Mouse (Mus musculus): Measurements from ENCODE around the gene Sco1. TPM values are rescaled to one million over a fixed set of nuclear protein-coding genes. Genes with fewer than 3 reads are reported as not detected.

Sco1 gene
- total and polyA plus RNA-seq, 3 experiments, result 14.1 to 32.9 TPM; not detected in 1

DNA sequence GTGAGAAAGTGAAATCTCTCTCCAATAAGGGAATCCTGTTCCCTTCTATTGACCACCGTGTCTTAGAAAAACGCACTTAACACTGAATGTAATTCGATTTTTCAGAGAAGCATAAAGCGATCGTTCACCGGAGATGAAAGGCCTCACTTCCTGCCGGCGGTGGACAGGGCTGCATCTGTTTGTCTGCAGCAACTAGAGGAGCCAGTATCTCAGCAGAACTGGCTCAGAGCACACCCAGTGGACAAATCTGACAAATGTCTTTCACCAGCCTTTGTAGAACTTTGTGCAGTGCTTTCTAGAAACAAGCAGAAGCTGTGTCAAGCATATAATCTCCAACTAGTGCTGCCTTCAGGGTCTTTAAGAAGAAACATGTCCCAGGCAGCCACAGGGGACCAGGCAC, 42.0 kb upstream of the Sco1 start:
- no peak for TF ChIP-seq TAL1 (IDR thresholded peaks at IDR 0.05; ENCODE audit: low read length)
- TF ChIP-seq RAD21 (IDR thresholded peaks at IDR 0.05; ENCODE audit: low read depth, low read length), result no peak
- no peak for TF ChIP-seq ZKSCAN1 (IDR thresholded peaks at IDR 0.05; ENCODE audit: low read depth, low read length)
- no peak for TF ChIP-seq ETS1 (IDR thresholded peaks at IDR 0.05; ENCODE audit: low read depth, low read length)
- no peak for TF ChIP-seq MAZ (IDR thresholded peaks at IDR 0.05; ENCODE audit: low read depth, low read length)
- TF ChIP-seq USF1 (IDR thresholded peaks at IDR 0.05; ENCODE audit: low read depth, low read length), result no peak
- DNase-seq (ENCODE audit: low read depth, low spot score), result no peak
- Histone ChIP-seq H3K9me3 (replicated peaks; ENCODE audit: insufficient read depth, low read length) (no peaks in the 10 kb centered on the region), H3K27ac (ENCODE audit: control insufficient read depth, low read depth, low read length) (no peak overlapping the region), H3K36me3 (ENCODE audit: control insufficient read depth in 1 of 2, insufficient read depth in 2 of 2, low read length in 2 of 2) (no peaks in the 10 kb centered on the region), H3K79me2 (ENCODE audit: control insufficient read depth, insufficient read depth, low read length, poor library complexity) (no peaks in the 10 kb centered on the region), H3K4me1 (ENCODE audit: control insufficient read depth in 1 of 2, insufficient read depth in 2 of 2, low read length in 2 of 2) (no peaks in the 10 kb centered on the region), H3K27me3 (ENCODE audit: control insufficient read depth in 1 of 2, insufficient read depth in 2 of 2, low read length in 2 of 2) (0 out of 4 replicates have a peak, but pooled peaks cover 0 to 2% of the 10 kb centered on the region in 2 experiments), H3K9ac (ENCODE audit: control insufficient read depth, low read depth, low read length, poor library complexity, severe bottlenecking) (no peak overlapping the region), H3K4me3 (ENCODE audit: control insufficient read depth in 1 of 2, insufficient read depth in 1 of 2, low read depth in 2 of 2, low read length in 2 of 2) (no peak overlapping the region)

DNA sequence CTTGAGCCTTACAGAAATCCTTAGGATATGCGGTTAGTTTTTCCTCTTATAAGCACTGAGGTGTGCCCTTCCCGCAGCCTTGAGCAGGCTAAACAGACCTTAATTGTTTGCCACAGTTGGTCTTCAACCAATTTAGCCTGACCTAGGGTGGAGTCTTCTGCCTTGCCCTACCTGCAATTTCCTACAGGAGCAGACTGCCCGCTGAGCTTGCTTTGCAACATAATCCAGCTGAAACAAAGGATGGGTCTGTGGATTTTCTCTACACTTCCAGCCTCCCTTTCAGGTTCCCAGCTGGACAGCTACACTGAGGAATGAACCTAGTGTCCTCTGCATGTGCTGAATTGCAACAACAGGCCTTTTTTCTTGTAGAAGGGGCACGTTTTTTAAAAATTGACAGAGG, 40.8 kb upstream of the Sco1 start:
- Histone ChIP-seq H3K27me3 (ENCODE audit: control insufficient read depth in 1 of 2, insufficient read depth in 2 of 2, low read length in 2 of 2) (peaks cover 0 to 2% of the 10 kb centered on the region in 2 experiments; a peak in 1 of 4 replicates), H3K79me2 (ENCODE audit: control insufficient read depth, insufficient read depth, low read length, poor library complexity) (no peaks in the 10 kb centered on the region), H3K36me3 (ENCODE audit: control insufficient read depth in 1 of 2, insufficient read depth in 2 of 2, low read length in 2 of 2) (no peaks in the 10 kb centered on the region), H3K4me1 (ENCODE audit: control insufficient read depth in 1 of 2, insufficient read depth in 2 of 2, low read length in 2 of 2) (no peaks in the 10 kb centered on the region), H3K4me3 (ENCODE audit: control insufficient read depth in 1 of 2, insufficient read depth in 1 of 2, low read depth in 2 of 2, low read length in 2 of 2) (no peak overlapping the region), H3K9me3 (replicated peaks; ENCODE audit: insufficient read depth, low read length) (no peaks in the 10 kb centered on the region), H3K9ac (ENCODE audit: control insufficient read depth, low read depth, low read length, poor library complexity, severe bottlenecking) (no peak overlapping the region), H3K27ac (ENCODE audit: control insufficient read depth, low read depth, low read length) (no peak overlapping the region)
- no peak for TF ChIP-seq E2F4 (IDR thresholded peaks at IDR 0.05; ENCODE audit: borderline replicate concordance, low read depth, low read length)
- TF ChIP-seq MAZ (IDR thresholded peaks at IDR 0.05; ENCODE audit: low read depth, low read length), result no peak
- no peak for TF ChIP-seq MYB (IDR thresholded peaks at IDR 0.05; ENCODE audit: low read depth, low read length)
- TF ChIP-seq JUND (IDR thresholded peaks at IDR 0.05; ENCODE audit: low read depth, low read length), result no peak
- TF ChIP-seq TBP (IDR thresholded peaks at IDR 0.05; ENCODE audit: low read depth, low read length), result no peak
- TF ChIP-seq POLR2AphosphoS2 (IDR thresholded peaks at IDR 0.05; ENCODE audit: low read length), result no peak
- TF ChIP-seq MXI1 (IDR thresholded peaks at IDR 0.05; ENCODE audit: low read depth, low read length), result no peak
- TF ChIP-seq CHD1 (IDR thresholded peaks at IDR 0.05; ENCODE audit: low read depth, low read length), result no peak
- TF ChIP-seq ZNF384 (IDR thresholded peaks at IDR 0.05; ENCODE audit: low read depth, low read length), result no peak
- TF ChIP-seq USF2 (IDR thresholded peaks at IDR 0.05; ENCODE audit: borderline replicate concordance in 1 of 2, insufficient read depth in 1 of 2, low read depth in 1 of 2, low read length in 2 of 2), result no peak
- TF ChIP-seq MAFK (IDR thresholded peaks at IDR 0.05; ENCODE audit: borderline replicate concordance, low read depth, low read length), result no peak
- TF ChIP-seq TAL1 (IDR thresholded peaks at IDR 0.05; ENCODE audit: low read length), result no peak
- no peak for TF ChIP-seq ZKSCAN1 (IDR thresholded peaks at IDR 0.05; ENCODE audit: low read depth, low read length)
- TF ChIP-seq POLR2AphosphoS5 (IDR thresholded peaks at IDR 0.05; ENCODE audit: borderline replicate concordance, low read depth, low read length), result no peak
- no peak for TF ChIP-seq ZMIZ1 (IDR thresholded peaks at IDR 0.05; ENCODE audit: low read depth, low read length)
- no peak for TF ChIP-seq MYC (IDR thresholded peaks at IDR 0.05; ENCODE audit: low read depth, low read length)
- TF ChIP-seq UBTF (IDR thresholded peaks at IDR 0.05; ENCODE audit: borderline replicate concordance, insufficient read depth, low read depth, low read length), result no peak
- no peak for TF ChIP-seq MEF2A (IDR thresholded peaks at IDR 0.05; ENCODE audit: extremely low read depth, insufficient replicate concordance, low read depth, low read length, poor library complexity, severe bottlenecking)
- TF ChIP-seq POLR2A (IDR thresholded peaks at IDR 0.05; ENCODE audit: control insufficient read depth in 1 of 2, insufficient read depth in 1 of 2, low read depth in 1 of 2, low read length in 2 of 2, poor library complexity in 1 of 2), result no peak
- no peak for DNase-seq (ENCODE audit: low read depth, low spot score)

Measured in MEL (cell line).